Mouse (Mus musculus): Measurements from ENCODE around the gene Plekhm1.

DNA sequence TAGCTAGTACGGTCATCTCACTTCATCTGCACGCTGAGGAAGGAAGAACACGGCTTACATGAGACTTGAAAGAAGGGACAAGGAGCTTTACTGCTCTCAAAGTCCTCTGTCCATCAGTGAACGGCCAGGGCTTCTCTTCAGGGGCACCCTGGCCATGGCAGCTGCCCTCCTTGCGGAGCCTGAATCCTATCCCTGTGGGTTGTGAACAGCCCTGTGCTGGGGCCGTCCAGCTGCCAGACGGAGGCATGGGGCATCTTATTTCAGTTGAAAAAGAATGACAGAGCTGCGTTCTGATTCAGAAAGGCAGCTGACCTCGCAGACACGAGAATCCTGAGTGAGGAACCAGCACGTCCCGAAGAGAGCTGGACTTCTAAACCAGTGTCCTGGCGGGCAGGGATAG lies 3.6 kb downstream of the Plekhm1 start:
- TF ChIP-seq POLR2A (IDR thresholded peaks at IDR 0.05; ENCODE audit: borderline replicate concordance, insufficient read depth, low read length): no peak
- TF ChIP-seq CTCF (IDR thresholded peaks at IDR 0.05; ENCODE audit: borderline replicate concordance, insufficient read depth, low read depth, low read length): no peak
